Mouse (Mus musculus) urinary bladder, postnatal 25 days (tissue): ENCODE measurements at regions not wholly inside any gene's neighbourhood (a gene's known extent, or its start where the extent isn't known, plus 50 kb on each side); places are given as distances from the start of the nearest gene placed in this dataset.
"Not testable (repeated sequence)": the region's sequence is repeated elsewhere in the genome, so short reads cannot be mapped to it uniquely, and the experiment has no call there.

ENCODE experiments used
- DNase-seq: peaks from one replicate; pipeline ENCODE4 v3.0.0; 2022; ENCODE audit warnings: low spot score

- no peak for DNase-seq
Measured at GRCm38 (mm10) chr6:14632837-14633236, 122.2 kb downstream of the Ppp1r3a start.

- no peak for DNase-seq
Measured at GRCm38 (mm10) chr6:14631719-14632445, 123.2 kb downstream of the Ppp1r3a start.

GRCm38 (mm10) chr6:14616629-14617028, 138.4 kb downstream of the Ppp1r3a start:
- no peak for DNase-seq

GRCm38 (mm10) chr6:14608076-14608475, 147.0 kb downstream of the Ppp1r3a start:
- DNase-seq = no peak

GRCm38 (mm10) chr6:14600543-14601249, 154.4 kb downstream of the Ppp1r3a start:
- DNase-seq = no peak

- no peak for DNase-seq
Measured at GRCm38 (mm10) chr6:14596880-14597466, 158.1 kb downstream of the Ppp1r3a start.

- DNase-seq = no peak
Measured at GRCm38 (mm10) chr6:14585827-14586226, 169.2 kb downstream of the Ppp1r3a start.

- DNase-seq = no peak
Measured at GRCm38 (mm10) chr6:14583829-14584228, 171.2 kb downstream of the Ppp1r3a start.

GRCm38 (mm10) chr6:14574607-14575006, 180.5 kb downstream of the Ppp1r3a start:
- DNase-seq = no peak

GRCm38 (mm10) chr6:14573001-14573400, 182.1 kb downstream of the Ppp1r3a start:
- DNase-seq = no peak

GRCm38 (mm10) chr6:14540333-14540732, 214.7 kb downstream of the Ppp1r3a start:
- no peak for DNase-seq

GRCm38 (mm10) chr6:14529096-14529495, 226.0 kb downstream of the Ppp1r3a start:
- DNase-seq = no peak

- DNase-seq = no peak
Measured at GRCm38 (mm10) chr6:14528564-14528963, 226.5 kb downstream of the Ppp1r3a start.

GRCm38 (mm10) chr6:14522742-14523141, 232.3 kb downstream of the Ppp1r3a start:
- DNase-seq = no peak

GRCm38 (mm10) chr6:14521321-14521720, 233.8 kb downstream of the Ppp1r3a start:
- DNase-seq = no peak

GRCm38 (mm10) chr6:14504171-14504570, 250.9 kb downstream of the Ppp1r3a start:
- peak; percentile 15 for DNase-seq

GRCm38 (mm10) chr6:14500663-14501062, 254.4 kb downstream of the Ppp1r3a start:
- DNase-seq = no peak

- not testable (repeated sequence) for DNase-seq
Measured at GRCm38 (mm10) chr6:14499882-14500281, 255.2 kb downstream of the Ppp1r3a start.

- DNase-seq = not testable (repeated sequence)
Measured at GRCm38 (mm10) chr6:14486642-14487041, 268.4 kb downstream of the Ppp1r3a start.

GRCm38 (mm10) chr6:14456394-14456793, 298.7 kb downstream of the Ppp1r3a start:
- DNase-seq = no peak

- not testable (repeated sequence) for DNase-seq
Measured at GRCm38 (mm10) chr6:14453321-14453720, 301.8 kb downstream of the Ppp1r3a start.

- no peak for DNase-seq
Measured at GRCm38 (mm10) chr6:14431751-14432150, 323.3 kb downstream of the Ppp1r3a start.

GRCm38 (mm10) chr6:14409772-14410171, 345.3 kb downstream of the Ppp1r3a start:
- DNase-seq = no peak
